Mouse (Mus musculus) lung, postnatal 36 days (tissue): ENCODE data around the gene Dgkk.
"Not testable (repeated sequence)": the region's sequence is repeated elsewhere in the genome, so short reads cannot be mapped to it uniquely, and the experiment has no call there.

ENCODE experiments used
- DNase-seq: peaks from one replicate; pipeline ENCODE4 v3.0.0; 2022; ENCODE audit warnings: mixed read lengths

Dgkk gene

DNA sequence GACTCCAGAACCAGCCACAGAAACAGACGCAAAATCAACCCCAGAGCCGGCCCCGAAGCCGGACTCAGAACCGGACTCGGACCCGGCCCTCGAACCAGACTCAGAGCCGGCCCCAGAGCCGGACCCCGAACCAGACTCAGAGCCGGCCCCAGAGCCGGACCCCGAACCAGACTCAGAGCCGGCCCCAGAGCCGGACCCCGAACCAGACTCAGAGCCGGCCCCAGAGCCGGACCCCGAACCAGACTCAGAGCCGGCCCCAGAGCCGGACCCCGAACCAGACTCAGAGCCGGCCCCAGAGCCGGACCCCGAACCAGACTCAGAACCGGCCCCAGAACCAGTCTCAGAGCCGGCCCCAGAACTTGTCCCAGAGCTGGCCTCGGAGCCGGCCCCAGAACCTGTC is at the start of gene Dgkk:
TSS of gene Dgkk (plus strand) at position 301 of the 400 bp plus-strand sequence.
- not testable (repeated sequence) for DNase-seq

DNA sequence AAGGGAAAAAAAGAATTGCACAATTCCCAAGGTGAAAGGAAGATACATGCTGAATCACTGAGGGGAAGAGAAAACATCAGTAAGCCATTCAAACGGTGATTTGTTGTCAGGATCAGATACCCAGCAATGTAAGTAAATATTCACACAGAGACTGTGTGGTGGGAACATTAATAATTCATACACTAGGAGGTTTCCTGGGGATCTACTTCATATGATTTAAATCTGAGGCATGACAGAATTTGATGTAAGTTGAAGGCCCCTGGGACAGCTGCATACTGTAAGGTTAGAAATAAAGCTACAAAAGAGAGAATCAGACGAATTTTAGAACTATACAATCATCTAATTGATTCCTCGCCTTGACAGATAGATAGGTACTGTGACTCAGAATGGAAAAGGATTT is 45.1 kb upstream of the Dgkk start:
- DNase-seq = no peak

DNA sequence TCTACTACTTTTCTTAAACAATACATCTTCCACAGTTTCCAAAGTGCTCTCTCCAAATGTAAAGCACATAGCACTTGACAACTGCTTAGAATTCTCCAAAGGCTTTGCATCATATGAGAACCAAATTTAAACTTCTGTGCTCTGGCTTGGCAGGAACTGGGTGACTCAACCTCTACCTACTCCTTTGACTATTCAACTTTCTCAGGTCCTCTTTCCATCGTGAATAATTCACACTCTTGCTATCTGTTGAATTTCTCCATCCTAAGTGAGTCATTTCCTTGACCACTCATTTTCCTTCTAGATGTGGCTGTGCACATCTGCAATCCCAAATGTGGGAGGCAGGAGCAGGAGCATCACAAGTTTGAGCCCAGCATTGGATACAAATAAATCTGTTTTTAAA is 28.4 kb upstream of the Dgkk start:
- DNase-seq = no peak

DNA sequence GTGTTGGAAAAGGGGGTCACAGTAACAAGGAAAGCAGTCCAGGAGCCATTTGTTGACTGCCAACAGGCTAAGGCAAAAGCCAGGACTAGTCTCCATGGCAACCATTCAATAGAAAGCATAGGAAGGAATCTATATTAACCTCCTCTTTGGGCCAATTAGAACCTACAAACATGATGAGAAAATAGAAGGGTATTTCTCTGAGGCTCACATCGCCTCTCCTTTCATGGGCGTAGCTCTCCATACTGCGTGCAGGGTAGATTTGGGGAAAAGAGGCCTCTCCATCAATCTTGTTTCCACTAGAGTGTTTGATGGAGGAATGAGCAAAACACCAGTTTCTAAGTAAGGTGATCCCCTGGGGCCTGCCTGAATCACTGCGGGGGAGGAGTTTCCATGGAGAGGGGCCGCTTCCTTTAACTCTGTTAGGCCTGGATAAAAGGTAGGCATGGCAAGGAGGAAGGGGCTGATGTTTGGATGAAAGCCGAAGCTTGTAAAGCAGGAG is 27.5 kb upstream of the Dgkk start:
- no peak for DNase-seq

DNA sequence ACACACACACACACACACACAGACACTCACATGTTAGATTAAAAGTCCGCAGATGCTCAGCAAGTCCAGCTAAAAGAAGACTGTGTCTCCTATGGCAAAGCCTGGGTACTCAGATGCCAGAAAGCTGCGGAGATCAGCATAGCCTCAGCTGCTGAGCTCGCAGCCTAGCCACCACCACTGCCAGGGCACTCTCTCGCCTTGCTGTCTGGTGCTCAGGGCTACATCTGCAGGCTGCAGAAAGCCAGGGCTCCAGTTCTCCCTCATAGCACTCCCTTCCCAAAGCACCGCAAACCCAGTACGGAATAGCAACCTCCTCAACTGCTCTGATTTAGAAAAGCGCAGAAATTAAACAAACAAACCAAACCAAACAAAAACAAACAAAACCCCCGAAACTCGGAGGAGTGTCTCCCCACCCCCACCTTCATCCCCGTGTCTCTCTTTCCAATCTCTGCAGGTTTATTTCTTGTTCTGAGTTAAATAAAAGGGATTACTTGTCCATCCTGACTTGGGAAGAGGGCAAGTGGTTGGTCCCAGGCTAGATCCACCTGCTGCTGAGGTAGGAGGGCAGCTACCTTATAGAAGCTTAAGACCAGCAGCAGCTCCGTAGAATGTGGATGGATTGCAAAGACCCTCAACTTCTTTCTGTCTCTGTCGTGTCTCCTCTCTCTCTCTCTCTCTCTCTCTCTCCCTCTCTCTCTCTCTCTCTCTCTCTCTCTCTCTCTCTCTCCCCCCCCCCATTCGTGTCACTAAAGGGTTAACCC is 1.4 kb upstream of the Dgkk start:
- no peak for DNase-seq

DNA sequence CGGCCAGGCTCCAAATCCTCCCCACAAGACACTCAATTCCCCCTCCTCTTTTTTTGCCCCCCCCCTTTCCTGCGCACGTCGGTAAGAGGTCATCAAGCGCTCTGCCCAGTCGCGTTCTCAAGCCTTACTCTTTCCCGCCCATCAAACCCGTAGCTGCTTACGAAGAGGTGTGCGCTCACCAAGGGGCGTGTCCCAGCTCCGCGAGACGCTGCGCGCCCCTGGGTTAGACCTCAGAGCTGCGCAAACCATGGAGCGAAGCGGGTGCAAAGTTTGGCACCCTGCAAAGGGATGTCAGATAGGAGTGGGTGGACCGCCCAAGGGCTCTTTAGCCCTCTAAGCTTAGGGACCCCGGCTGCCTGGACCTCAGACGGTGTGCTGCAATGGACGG is 862 bp upstream of the Dgkk start:
- DNase-seq = peak; percentile 26

DNA sequence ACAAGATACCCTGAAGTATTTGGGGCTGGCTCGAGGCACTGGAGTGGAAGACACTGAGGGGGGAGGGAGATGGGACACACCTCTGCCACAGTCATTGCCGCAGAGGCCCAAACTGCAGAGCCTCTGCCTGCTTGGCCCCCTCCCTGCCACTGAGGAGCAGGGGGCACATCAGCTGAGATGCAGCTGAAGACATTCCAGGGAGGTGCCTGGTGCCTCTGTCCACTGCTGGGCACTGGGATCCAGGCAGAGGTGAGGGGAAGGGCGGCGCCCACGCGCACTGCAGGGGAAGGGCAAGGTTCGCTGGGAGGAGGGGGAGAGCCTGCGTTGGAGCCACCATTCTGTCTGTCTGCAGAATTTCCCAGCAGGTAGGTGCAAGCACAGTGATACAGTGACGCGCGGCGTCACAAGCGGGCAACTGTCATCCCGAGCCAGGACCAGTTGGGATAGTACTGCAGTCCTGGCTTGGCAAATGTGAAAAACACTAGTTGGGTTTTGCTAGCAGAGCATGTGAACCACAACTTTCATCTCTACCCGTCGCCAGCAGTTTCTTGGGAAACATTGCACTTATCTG is 948 bp downstream of the Dgkk start:
- no peak for DNase-seq

DNA sequence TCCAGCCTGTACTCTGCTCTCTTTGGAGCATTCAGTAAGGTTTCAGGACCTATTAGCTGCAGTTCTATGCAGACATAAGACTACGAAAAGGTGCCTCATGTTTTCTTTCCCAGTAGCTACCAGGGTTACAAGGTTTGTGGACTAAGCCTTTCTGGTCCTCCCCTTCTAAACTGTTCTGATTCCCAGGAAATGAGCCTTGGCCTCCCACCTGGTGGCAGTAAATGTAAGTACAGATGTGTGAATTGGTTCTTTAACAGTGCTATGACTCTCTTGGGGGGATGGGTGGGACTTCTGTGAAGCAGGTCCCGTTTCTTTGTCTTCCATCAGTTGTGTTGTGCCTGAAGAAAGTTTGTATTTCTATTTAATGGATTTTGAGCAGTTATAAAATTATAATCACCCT is 53.4 kb downstream of the Dgkk start:
- no peak for DNase-seq

DNA sequence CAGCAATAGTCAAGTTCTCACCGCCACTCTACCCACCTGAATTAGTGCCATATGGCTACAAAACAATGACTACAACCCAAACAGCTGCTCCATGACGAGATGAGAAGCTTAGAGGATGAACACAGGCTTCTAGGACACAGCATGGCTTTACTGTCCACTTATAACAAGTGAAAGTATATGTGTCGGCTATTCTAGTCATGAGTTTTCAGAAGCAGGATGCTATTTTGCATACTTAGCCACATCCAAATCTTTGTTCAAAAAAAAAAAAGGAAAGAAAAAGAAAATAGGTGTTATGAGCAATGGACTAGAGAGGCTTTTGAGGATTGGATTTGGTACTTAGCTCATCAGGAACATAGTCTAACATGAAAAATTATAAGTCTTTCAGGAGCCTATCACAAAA is 74.4 kb downstream of the Dgkk start:
- no peak for DNase-seq

DNA sequence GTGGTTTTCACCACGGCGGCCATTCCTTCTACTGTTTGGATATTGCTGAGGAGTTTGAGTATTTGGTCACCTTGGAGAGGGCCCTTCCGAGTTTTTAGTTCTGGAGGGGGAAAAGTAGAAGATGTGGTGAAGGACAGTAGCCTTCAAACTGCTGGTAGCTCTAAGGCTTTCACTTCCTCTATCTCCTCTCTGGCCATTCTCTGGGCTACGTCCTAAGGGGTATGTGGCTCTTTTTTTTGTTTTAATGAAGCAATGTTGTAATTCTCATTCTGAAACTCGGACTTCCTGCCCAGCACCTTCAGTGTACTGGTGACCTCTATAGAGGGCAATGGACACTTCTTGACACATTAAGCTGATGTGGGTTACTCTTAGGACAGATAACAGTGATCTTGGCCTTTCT is 75.0 kb downstream of the Dgkk start:
- DNase-seq = no peak

DNA sequence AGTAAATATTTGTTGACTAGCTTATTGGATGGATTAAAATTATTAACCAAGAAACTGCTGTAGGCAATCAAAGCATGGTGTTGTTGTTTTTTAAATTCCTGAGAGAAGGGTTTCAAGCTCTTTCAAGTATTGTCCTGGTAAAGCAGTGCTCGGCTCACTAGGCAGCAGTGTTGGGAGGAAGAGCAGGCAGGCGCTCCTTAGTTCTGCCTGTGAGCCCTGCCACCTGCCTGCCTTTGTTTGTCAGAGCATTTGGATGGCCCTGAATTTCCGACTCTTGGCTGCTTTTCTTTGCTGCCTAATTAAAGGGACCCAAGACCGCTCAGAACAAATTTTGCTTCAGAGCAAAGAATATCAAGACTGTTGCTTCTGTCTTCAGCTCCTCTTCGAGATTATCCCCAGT is 114.8 kb downstream of the Dgkk start:
- no peak for DNase-seq

DNA sequence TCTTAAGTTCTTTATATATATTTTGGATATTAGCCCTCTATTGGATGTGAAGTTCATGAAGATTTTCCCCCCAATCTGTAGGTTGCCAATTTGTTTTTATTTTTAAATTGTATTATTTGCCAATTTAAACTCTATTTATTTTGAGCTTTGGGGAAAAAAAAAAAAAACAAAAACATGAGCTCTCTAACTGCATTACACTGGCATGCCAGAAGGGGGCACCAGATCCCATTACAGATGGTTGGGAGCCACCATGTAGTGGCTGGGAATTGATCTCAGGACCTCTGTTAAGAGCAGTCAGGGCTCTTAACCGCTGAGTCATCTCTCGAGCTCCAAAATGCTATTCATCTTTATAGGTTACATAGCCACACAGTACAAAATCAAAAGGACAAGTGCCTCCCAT is 131.9 kb downstream of the Dgkk start:
- DNase-seq = no peak

DNA sequence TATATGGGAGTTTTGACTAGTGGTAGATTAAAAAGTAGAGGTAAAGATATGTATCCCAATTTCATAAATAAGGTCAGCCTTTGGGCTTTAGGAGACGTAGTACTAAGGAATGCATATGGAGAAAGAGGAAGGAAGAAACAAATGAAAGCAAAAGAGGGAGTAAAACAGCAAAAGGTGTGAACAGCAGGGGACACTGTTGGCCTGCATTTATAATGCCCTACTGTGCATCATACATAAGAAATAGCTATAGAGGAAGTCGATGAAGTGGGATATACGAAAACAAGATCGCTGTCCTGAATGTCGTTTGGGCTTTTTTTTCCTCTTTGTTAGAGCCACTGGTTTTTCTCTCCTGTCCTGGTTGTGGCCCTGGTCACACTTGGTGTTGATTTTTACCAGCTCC is 143.1 kb downstream of the Dgkk start:
- DNase-seq = peak; percentile 31

DNA sequence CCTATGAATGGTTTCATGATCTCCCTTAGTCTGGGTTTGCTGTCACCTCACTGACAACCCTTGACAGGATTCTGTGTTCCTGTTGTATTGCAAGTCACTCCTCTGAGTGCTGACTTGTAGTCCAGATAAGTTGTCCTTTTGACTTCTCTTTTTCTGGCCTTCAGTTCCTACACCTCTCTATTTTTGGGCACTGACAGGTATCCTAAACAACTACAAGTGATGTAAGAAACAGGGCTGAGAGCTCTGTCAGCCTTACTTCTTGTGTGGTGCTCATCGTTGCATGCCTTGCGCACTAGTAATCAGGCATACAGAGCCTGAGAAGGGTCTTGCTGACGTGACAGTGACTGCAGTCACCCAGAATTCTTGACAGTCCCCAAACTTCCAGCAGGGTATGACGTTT is 147.1 kb downstream of the Dgkk start:
- no peak for DNase-seq

DNA sequence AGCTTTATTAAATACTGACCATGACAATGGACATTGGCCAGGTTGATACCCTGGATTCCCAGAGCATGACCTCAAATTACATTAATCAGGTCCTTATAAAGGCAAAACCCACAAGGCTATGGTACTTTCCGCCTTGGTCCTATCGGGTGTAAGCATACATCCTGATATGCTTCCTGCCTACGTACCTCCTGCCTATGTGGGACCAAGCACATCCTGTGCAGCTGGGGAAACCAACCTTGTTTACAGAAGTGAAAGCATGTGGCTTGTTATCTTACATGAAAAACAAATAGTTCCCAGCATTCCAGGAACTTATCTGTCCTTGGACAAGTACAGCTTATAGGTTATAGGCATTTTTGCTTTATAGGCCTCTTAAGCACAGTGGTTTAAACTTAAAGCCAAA is 189.5 kb downstream of the Dgkk start:
- no peak for DNase-seq

DNA sequence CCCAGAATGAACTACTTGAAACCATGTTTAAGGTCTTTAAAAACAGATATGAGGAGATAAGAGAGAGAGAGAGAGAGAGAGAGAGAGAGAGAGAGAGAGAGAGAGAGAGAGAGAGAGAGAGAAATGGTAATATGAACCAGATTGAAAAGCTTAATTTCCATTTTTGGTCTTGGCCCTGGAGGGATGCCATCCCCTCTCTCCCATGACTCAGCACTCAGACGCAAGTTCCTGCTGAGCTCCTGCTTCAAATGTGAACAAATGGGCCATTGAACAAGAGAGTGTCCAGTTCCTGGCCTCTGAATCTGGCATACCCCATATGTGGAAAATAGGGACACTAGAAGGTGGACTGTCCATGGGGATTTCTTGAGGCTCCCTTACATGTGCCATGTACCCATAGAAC is 192.8 kb downstream of the Dgkk start:
- no peak for DNase-seq

DNA sequence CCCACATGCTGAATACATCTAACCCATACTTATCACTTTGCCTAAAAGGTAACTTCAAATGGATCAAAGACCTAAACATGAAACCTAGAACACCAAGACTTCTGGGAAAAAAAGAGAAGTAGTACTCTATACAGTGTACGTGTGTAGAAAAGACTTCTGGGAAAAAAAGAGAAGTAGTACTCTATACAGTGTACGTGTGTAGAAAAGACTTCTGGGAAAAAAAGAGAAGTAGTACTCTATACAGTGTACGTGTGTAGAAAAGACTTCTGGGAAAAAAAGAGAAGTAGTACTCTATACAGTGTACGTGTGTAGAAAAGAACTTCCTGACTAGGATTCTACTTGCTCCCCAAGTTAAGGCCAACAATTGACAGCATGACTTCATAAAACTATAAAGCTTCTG is 204.8 kb downstream of the Dgkk start:
- not testable (repeated sequence) for DNase-seq
